Mouse (Mus musculus): ENCODE measurements around the gene Vrk3.
"Not testable (repeated sequence)": the region's sequence is repeated elsewhere in the genome, so short reads cannot be mapped to it uniquely, and the experiment has no call there.

DNA sequence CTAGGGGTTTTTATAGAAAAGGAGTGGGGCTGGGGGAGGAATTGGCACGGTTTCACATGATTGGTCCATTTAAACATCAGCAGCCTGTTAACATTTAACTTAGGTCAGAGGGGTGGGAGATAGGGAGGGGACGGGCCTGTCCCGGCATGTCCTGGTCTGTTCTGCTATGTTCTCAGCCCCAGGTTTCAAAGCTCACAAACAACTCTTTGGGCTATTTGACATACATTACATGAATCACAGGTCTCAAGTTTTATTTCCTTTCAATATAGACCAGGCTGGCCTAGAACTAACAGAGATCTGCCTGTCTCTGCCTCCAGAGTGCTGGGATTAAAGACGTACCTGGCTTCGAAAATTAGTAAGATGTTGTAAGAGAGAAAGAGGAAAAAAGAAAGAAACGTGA, 40.1 kb upstream of the Vrk3 start:
- not testable (repeated sequence) for TF ChIP-seq CTCF (IDR thresholded peaks at IDR 0.05; ENCODE audit: extremely low read depth, insufficient read depth, insufficient read length, insufficient replicate concordance); POLR2A (IDR thresholded peaks at IDR 0.05; ENCODE audit: low read depth, low read length)
